Mouse (Mus musculus) kidney, embryonic 14.5 days (tissue): ENCODE measurements around the gene Glis1. TPM values are rescaled to one million over a fixed set of nuclear protein-coding genes. Genes with fewer than 3 reads are reported as not detected.

ENCODE experiments used
- ATAC-seq: fragments of 200-750 bp; cut with Nextera tagmentation; 2 replicates; pipeline ENCODE4 v1.8.0; 2017; ENCODE audit warnings: moderate number of reproducible peaks, mild to moderate bottlenecking, moderate TSS enrichment, moderate library complexity; ENCODE audit not compliant: low FRiP score, low TSS enrichment
- H3K27ac ChIP-seq: fragments of 300-500 bp; sonication (generic); 2 replicates; pipeline ENCODE4 v1.5.1; 2014; ENCODE audit warnings: low read depth, mild to moderate bottlenecking, low read length, moderate library complexity, mixed read lengths
- H3K27me3 ChIP-seq: fragments of 300-500 bp; sonication (generic); 2 replicates; pipeline ENCODE4 v1.6.1; 2014; ENCODE audit warnings: mild to moderate bottlenecking, low read length; ENCODE audit not compliant: control insufficient read depth, insufficient read depth
- H3K36me3 ChIP-seq: fragments of 300-500 bp; sonication (generic); 2 replicates; pipeline ENCODE4 v1.6.1; 2014; ENCODE audit warnings: low read length, mixed read lengths; ENCODE audit not compliant: control insufficient read depth, insufficient read depth
- H3K4me1 ChIP-seq: fragments of 300-500 bp; sonication (generic); 2 replicates; pipeline ENCODE4 v1.6.1; 2014; ENCODE audit warnings: low read length, mixed read lengths; ENCODE audit not compliant: control insufficient read depth, insufficient read depth
- H3K4me2 ChIP-seq: fragments of 300-500 bp; sonication (generic); replicated peaks from 2 replicates; pipeline ENCODE4 v1.6.1; 2014; ENCODE audit warnings: low read depth, mild to moderate bottlenecking, low read length
- H3K4me3 ChIP-seq: fragments of 300-500 bp; sonication (generic); 2 replicates; pipeline ENCODE4 v1.5.1; 2014; ENCODE audit warnings: mild to moderate bottlenecking, low read length
- H3K9ac ChIP-seq: fragments of 300-500 bp; sonication (generic); 2 replicates; pipeline ENCODE4 v1.6.1; 2014; ENCODE audit warnings: low read depth, mild to moderate bottlenecking, low read length, moderate library complexity
- H3K9me3 ChIP-seq: fragments of 300-500 bp; sonication (generic); 2 replicates; pipeline ENCODE4 v1.6.1; 2016; ENCODE audit warnings: low read length; ENCODE audit not compliant: control insufficient read depth
- WGBS: fragments of 180-500 bp; shearing (Covaris S2); extraction: QIAGEN DNeasy Blood & Tissue Kit; methylation state at CpG from one replicate; pipeline ENCODE4 v1.1.7; 2014; 5-methylcytosine and 5-hydroxymethylcytosine counted together
- polyA plus RNA-seq: library from polyadenylated mRNA; unstranded; fragments of >200 nt; fragmentation: Nextera tagmentation; extraction: Ambion mirVana; gene quantifications from 2 replicates; pipeline ENCODE4 v1.2.1, GENCODE M21; 2014

The Glis1 gene
- polyA plus RNA-seq, 1 experiment from 2014 or later = 4.3 TPM

DNA sequence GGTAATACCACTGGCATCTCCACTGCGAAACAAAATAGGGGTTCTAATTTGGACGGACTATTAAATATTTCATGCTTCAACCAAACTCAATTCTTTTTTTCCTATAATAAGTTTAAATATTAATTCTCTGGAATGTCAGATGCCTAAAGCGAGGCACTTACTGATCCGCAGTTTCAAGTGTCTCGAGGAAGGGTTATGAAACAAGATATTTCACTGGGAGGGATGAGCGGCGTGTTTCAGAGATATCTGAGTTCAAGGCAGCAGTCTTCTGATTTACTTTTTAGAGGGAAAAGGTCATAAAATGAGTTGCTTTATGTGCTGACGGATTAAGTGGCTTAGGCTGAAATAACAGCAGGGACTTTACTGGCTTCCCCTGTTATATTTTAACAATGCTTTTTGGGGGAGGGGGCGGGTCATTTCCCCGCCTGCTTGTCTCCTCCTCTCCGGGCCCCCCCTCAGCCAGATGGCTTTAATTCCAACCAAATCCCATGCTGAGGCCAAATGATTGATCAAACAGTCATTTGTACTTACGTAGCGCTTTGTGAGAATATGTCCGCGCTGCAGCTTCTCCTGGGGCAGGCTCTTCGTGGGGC, 8.6 kb downstream of the Glis1 start:
- 25% methylated on average over 16 of the region's 16 CpGs for WGBS
- Histone ChIP-seq H3K36me3 (no peaks in the 10 kb centered on the region), H3K9ac (no peak overlapping the region), H3K4me2 (peak overlapping the region; percentile 24; the same call in 1 of the 2 replicates), H3K4me1 (peaks cover 17% of the 10 kb centered on the region; the same call in 1 of the 2 replicates), H3K27ac (no peak overlapping the region), H3K4me3 (no peak overlapping the region; the same call in 1 of the 2 replicates), H3K27me3 (peaks cover 39% of the 10 kb centered on the region), H3K9me3 (peaks cover 4% of the 10 kb centered on the region; the same call in 1 of the 2 replicates)
- no peak for ATAC-seq

GRCm38 (mm10) chr4:107443621-107444020, 9.2 kb downstream of the Glis1 start:
- H3K4me1 ChIP-seq = peaks cover 17% of the 10 kb centered on the region; the same call in 1 of the 2 replicates
- H3K36me3 ChIP-seq = no peaks in the 10 kb centered on the region
- no peak for ATAC-seq
- H3K27ac ChIP-seq = no peak overlapping the region
- peak overlapping the region; percentile 24; the same call in 1 of the 2 replicates for H3K4me2 ChIP-seq
- WGBS = 50% methylated on average over 11 of the region's 11 CpGs
- no peak overlapping the region for H3K9ac ChIP-seq
- peaks cover 32% of the 10 kb centered on the region for H3K27me3 ChIP-seq
- H3K4me3 ChIP-seq = no peak overlapping the region
- peaks cover 4% of the 10 kb centered on the region; the same call in 1 of the 2 replicates for H3K9me3 ChIP-seq

DNA sequence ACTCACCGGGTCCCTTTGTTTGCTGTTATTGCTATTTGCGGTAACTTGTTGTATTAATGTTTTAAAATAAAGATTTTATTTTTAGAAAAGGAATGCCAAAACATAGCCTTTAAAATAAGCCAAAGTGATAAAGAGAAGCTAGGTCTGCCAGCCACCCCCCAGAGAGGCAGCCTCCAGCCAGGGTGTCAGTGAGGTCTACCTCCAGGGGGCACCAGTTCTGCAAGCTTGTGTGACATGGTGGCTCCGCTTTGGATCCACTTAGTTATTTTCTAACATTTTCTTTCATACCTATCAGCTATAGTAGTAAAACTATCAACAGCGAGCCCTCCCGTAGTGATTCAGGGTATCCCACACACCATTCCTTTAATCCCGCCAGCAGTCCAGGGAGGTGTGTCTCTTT, 14.1 kb downstream of the Glis1 start:
- H3K4me3 ChIP-seq = no peak overlapping the region
- peaks cover 3% of the 10 kb centered on the region; the same call in 1 of the 2 replicates for H3K4me1 ChIP-seq
- WGBS = 71% methylated on average over 6 of the region's 6 CpGs
- ATAC-seq = no peak
- H3K9ac ChIP-seq = no peak overlapping the region
- no peaks in the 10 kb centered on the region for H3K36me3 ChIP-seq
- H3K9me3 ChIP-seq = peaks cover 4% of the 10 kb centered on the region; the same call in 1 of the 2 replicates
- no peak overlapping the region for H3K4me2 ChIP-seq
- H3K27ac ChIP-seq = no peak overlapping the region
- peaks cover 20% of the 10 kb centered on the region for H3K27me3 ChIP-seq

GRCm38 (mm10) chr4:107449519-107449918, 15.1 kb downstream of the Glis1 start:
- H3K9me3 ChIP-seq = peaks cover 4% of the 10 kb centered on the region; the same call in 1 of the 2 replicates
- H3K27ac ChIP-seq = no peak overlapping the region
- H3K4me3 ChIP-seq = no peak overlapping the region
- WGBS = 82% methylated on average over 13 of the region's 13 CpGs
- no peak overlapping the region for H3K9ac ChIP-seq
- no peak overlapping the region for H3K4me2 ChIP-seq
- H3K27me3 ChIP-seq = peaks cover 20% of the 10 kb centered on the region
- no peak for ATAC-seq
- H3K36me3 ChIP-seq = no peaks in the 10 kb centered on the region
- no peaks in the 10 kb centered on the region for H3K4me1 ChIP-seq

- Histone ChIP-seq H3K27me3 (0 out of 2 replicates have a peak, but pooled peaks cover 3% of the 10 kb centered on the region), H3K27ac (no peak overlapping the region), H3K9ac (no peak overlapping the region), H3K9me3 (no peaks in the 10 kb centered on the region), H3K4me3 (no peak overlapping the region), H3K36me3 (no peaks in the 10 kb centered on the region), H3K4me2 (no peak overlapping the region), H3K4me1 (no peaks in the 10 kb centered on the region)
- ATAC-seq = peak; percentile 17; the same call in 1 of the 2 replicates
- 62% methylated on average over 18 of the region's 18 CpGs for WGBS
Observed at GRCm38 (mm10) chr4:107452266-107453015, 18.1 kb downstream of the Glis1 start.

DNA sequence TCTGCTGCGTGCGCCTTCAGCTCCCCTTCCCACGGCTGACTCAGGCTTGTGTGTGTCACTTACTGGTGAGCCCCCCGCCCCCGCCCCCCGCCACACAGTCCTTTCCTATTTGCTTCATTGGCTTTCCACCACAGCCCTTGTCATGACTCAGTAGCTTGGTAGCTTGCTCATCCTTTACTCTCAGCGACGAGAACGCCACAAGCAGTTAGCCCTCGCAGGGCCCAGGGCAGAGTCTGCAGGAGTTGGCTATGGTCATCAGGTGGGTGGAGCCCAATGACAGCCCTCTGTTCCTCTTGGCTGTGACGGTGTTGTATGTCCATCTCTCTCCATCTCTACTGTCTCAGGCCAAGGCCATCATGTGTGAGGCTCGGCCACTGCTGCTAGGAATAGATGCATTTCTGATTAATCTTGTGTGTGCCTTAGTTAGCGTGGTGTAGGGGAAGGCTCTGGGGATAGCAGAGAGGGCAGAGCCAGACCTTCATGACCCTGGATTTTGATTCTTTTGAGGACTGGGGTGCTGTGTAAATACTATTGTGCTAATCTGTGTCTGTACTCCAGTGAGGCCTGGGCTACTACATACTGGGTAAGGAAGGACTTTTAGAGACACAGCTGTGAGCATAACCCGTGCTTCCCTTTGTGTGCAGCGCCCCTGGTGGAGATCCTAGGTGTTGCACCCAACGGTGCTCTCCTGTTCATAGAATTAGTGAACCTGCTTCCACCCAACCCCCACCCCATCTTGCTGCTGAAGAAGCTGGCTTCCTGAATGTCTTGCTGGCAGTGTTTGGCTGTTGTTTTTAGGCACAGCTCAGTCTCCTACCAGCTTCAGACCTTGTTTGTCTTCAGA, 19.0 kb downstream of the Glis1 start:
- peak; percentile 73 for ATAC-seq
- H3K27me3 ChIP-seq = 0 out of 2 replicates have a peak, but pooled peaks cover 5% of the 10 kb centered on the region
- H3K9me3 ChIP-seq = no peaks in the 10 kb centered on the region
- H3K4me2 ChIP-seq = no peak overlapping the region
- 59% methylated on average over 16 of the region's 16 CpGs for WGBS
- H3K4me3 ChIP-seq = no peak overlapping the region
- no peak overlapping the region for H3K9ac ChIP-seq
- H3K36me3 ChIP-seq = no peaks in the 10 kb centered on the region
- no peak overlapping the region for H3K27ac ChIP-seq
- 0 out of 2 replicates have a peak, but pooled peaks cover 3% of the 10 kb centered on the region for H3K4me1 ChIP-seq

DNA sequence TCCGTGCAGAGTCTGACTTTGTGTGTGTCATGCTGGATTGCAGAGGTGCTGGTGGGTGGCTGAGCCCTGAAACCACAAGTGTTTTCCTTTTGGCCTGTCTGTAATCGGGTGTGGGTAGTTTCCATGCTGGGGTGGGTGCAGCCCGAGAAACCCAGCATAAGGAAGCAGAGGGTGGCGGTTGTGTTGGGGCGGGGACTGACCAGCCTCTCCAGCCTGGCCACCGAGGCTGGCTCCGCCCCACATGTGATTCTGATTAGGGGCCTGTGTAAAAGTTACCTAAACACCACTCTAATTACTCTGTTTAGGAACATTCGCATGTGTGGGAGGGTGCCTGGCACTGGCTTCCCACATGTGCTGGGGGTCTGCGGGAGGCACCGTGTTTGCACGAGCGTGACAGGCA, 23.2 kb downstream of the Glis1 start:
- H3K9me3 ChIP-seq = no peaks in the 10 kb centered on the region
- H3K27me3 ChIP-seq = 0 out of 2 replicates have a peak, but pooled peaks cover 5% of the 10 kb centered on the region
- no peak overlapping the region for H3K4me3 ChIP-seq
- H3K9ac ChIP-seq = no peak overlapping the region
- 29% methylated on average over 12 of the region's 12 CpGs for whole genome bisulfite sequencing
- H3K36me3 ChIP-seq = no peaks in the 10 kb centered on the region
- 0 out of 2 replicates have a peak overlapping the region, but pooled peaks have one; percentile 2 for H3K4me2 ChIP-seq
- H3K27ac ChIP-seq = no peak overlapping the region
- 0 out of 2 replicates have a peak, but pooled peaks cover 3% of the 10 kb centered on the region for H3K4me1 ChIP-seq
- ATAC-seq = no peak

DNA sequence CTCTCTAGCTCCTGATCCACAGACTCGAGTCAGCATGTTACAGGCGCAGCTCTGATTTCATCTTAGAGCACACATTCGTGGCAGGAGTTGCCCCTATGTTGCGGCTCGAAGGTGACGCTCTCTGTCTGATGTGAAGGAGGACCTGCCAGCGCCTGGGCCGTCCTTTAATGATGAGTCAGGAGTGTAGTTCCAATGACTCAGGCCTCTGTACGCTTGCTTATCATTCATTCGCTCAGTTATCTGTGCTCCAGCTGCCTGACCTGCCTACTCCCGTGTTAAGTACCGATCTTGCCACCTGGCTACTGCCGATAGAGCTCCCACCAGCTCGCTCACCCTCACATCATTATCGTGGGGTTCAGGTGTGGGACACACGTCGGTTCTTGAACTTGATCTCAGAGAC, 24.5 kb downstream of the Glis1 start:
- Histone ChIP-seq H3K27me3 (0 out of 2 replicates have a peak, but pooled peaks cover 3% of the 10 kb centered on the region), H3K9ac (no peak overlapping the region), H3K27ac (no peak overlapping the region), H3K9me3 (no peaks in the 10 kb centered on the region), H3K4me2 (no peak overlapping the region), H3K4me3 (no peak overlapping the region), H3K4me1 (0 out of 2 replicates have a peak, but pooled peaks cover 3% of the 10 kb centered on the region), H3K36me3 (no peaks in the 10 kb centered on the region)
- no peak for ATAC-seq
- 77% methylated on average over 17 of the region's 17 CpGs for WGBS
